In the genomic region with DNA sequence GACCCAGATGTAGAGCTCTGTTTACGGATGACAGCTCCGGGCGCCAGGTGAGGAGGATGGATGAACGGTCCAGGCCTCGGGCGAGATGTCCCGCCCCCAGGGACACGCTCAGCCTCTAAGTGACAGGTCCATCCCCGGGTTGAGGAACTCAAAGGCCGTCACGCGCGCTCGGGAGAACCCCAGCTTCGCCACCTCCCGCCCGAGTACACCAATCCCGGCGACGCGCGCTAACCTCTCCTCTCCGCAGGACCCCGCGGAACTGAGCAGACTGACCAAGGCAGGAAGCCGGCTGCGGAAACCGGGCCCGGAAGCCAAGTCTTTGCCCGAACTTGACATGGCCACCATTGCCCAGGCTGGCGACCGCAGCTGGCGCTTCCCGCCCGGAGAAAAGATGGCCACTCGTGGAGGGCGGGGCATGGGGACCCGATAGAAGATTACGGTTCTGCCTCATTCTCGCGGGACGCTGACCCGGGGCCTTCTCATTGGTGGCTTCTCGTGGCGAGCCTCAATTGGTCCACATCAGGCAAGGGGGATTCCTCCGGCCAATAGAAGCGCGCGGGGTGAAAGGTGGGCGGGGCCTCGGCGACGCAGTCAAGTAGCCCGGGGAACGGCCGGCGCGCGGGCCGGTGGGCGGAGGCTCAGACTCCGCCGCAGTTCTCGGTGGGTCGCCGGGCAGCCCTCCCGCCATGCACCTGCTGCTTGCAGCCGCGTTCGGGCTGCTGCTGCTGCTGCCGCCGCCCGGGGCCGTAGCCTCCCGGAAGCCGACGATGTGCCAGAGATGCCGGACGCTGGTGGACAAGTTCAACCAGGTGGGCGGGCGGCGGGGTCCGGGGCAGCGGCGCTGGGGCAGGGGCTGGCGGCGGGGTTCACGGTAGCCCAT, we compare ENCODE assay signal across 8 mouse cellular contexts. TPM values are rescaled to one million over a fixed set of nuclear protein-coding genes. Genes with fewer than 3 reads are reported as not detected.
DNase-seq lines count a peak whose midpoint lies in the region; ATAC-seq lines count a peak whose summit lies in the region.

A gene (minus strand): TSS at position 293 of the 880 bp plus-strand sequence.
A gene (plus strand): TSS at position 621 of the 880 bp plus-strand sequence.

- H3K9me3 ChIP-seq in forebrain, embryonic 14.5 days (replicated peaks; ENCODE audit: control insufficient read depth, low read length) = no peaks in the 10 kb centered on the region
- no peaks in the 10 kb centered on the region for H3K9me3 ChIP-seq in neural tube, embryonic 15.5 days (replicated peaks)

- peak; percentile 99 for DNase-seq in ES-CJ7 (ENCODE audit: low read depth, low spot score)
- peak; percentile 99 for DNase-seq in cerebellum, adult 11 months
- peak; percentile 100 for DNase-seq in forebrain, embryonic 14.5 days (ENCODE audit: low spot score)
- DNase-seq in heart, postnatal 14 days = peak; percentile 98 to 99
- peak; percentile 100 for DNase-seq in layer of hippocampus, adult 11-12 months (ENCODE audit: low spot score)
- DNase-seq in lung, adult 18-20 months = peak; percentile 100
- DNase-seq in testis, postnatal 14 days (ENCODE audit: low spot score) = peak; percentile 100

- peaks cover 44% of the 10 kb centered on the region for H3K36me3 ChIP-seq in forebrain, embryonic 14.5 days (ENCODE audit: control insufficient read depth, insufficient read depth, low read length)
- H3K36me3 ChIP-seq in neural tube, embryonic 15.5 days = peaks cover 41% of the 10 kb centered on the region

- H3K9ac ChIP-seq in forebrain, embryonic 14.5 days (ENCODE audit: low read length) = peak within 1 kb of the TSS; percentile 87
- peak within 1 kb of the TSS; percentile 88 for H3K9ac ChIP-seq in neural tube, embryonic 15.5 days (replicated peaks)

- no peaks in the 10 kb centered on the region for H3K27me3 ChIP-seq in forebrain, embryonic 14.5 days (replicated peaks; ENCODE audit: control insufficient read depth, insufficient read depth, low read length)
- no peaks in the 10 kb centered on the region for H3K27me3 ChIP-seq in neural tube, embryonic 15.5 days (replicated peaks)

- peak; percentile 99 for ATAC-seq in forebrain, embryonic 14.5 days
- peak; percentile 99 for ATAC-seq in neural tube, embryonic 15.5 days (ENCODE audit: low FRiP score)

- intact Hi-C loops in heart, postnatal 14 days (cut with DNase I) = no loop called here

- WGBS in forebrain, embryonic 14.5 days = under 1% methylated on average over 85 of the region's 88 CpGs
- WGBS in neural tube, embryonic 15.5 days = under 1% methylated on average over 88 of the region's 88 CpGs

- H3K27ac ChIP-seq in forebrain, embryonic 14.5 days (ENCODE audit: low read depth, low read length) = peak within 1 kb of the TSS; percentile 80
- peak within 1 kb of the TSS; percentile 90 for H3K27ac ChIP-seq in neural tube, embryonic 15.5 days (replicated peaks)

- peaks cover 12% of the 10 kb centered on the region for H3K4me1 ChIP-seq in forebrain, embryonic 14.5 days (ENCODE audit: control insufficient read depth, insufficient read depth, low read length)
- peaks cover 30% of the 10 kb centered on the region for H3K4me1 ChIP-seq in neural tube, embryonic 15.5 days

- peak within 1 kb of the TSS; percentile 81 for H3K4me3 ChIP-seq in forebrain, embryonic 14.5 days (ENCODE audit: low read depth, low read length)
- H3K4me3 ChIP-seq in neural tube, embryonic 15.5 days (replicated peaks) = peak within 1 kb of the TSS; percentile 90

- peak within 1 kb of the TSS; percentile 86 for H3K4me2 ChIP-seq in forebrain, embryonic 14.5 days (ENCODE audit: low read length)
- peak within 1 kb of the TSS; percentile 90 for H3K4me2 ChIP-seq in neural tube, embryonic 15.5 days

RNA-seq across cellular contexts. Expression of the first gene that starts in this region (rescaled TPM):
- 8.4 and 8.8 TPM in 2 replicates for polyA plus RNA-seq in forebrain, embryonic 14.5 days (2014; fragmentation: Nextera tagmentation; extraction: Ambion mirVana)
- total RNA-seq in heart, postnatal 14 days (2021) = 1 to 10 TPM; 9.2 to 9.9 TPM
- polyA plus RNA-seq in neural tube, embryonic 15.5 days (2015; fragmentation: Nextera tagmentation; extraction: Ambion mirVana) = 8.3 and 9.4 TPM in 2 replicates

RNA-seq across cellular contexts. Expression of the second gene that starts in this region (rescaled TPM):
- 65.5 and 65.8 TPM in 2 replicates for polyA plus RNA-seq in forebrain, embryonic 14.5 days (2014; fragmentation: Nextera tagmentation; extraction: Ambion mirVana)
- total RNA-seq in heart, postnatal 14 days (2021) = 10 to 100 TPM; 12.1 to 22.5 TPM
- polyA plus RNA-seq in neural tube, embryonic 15.5 days (2015; fragmentation: Nextera tagmentation; extraction: Ambion mirVana) = 63.8 and 71.3 TPM in 2 replicates

Comparison
In these comparisons a context has a peak if more than half of its experiments do, and no peak if none do; other contexts are left out.
1. Peak in every context shown above with its lines: DNase-seq, ATAC-seq, H3K4me3 ChIP-seq and H3K27ac ChIP-seq.